ENCODE assay signal across 18 mouse cellular contexts in the genomic region with DNA sequence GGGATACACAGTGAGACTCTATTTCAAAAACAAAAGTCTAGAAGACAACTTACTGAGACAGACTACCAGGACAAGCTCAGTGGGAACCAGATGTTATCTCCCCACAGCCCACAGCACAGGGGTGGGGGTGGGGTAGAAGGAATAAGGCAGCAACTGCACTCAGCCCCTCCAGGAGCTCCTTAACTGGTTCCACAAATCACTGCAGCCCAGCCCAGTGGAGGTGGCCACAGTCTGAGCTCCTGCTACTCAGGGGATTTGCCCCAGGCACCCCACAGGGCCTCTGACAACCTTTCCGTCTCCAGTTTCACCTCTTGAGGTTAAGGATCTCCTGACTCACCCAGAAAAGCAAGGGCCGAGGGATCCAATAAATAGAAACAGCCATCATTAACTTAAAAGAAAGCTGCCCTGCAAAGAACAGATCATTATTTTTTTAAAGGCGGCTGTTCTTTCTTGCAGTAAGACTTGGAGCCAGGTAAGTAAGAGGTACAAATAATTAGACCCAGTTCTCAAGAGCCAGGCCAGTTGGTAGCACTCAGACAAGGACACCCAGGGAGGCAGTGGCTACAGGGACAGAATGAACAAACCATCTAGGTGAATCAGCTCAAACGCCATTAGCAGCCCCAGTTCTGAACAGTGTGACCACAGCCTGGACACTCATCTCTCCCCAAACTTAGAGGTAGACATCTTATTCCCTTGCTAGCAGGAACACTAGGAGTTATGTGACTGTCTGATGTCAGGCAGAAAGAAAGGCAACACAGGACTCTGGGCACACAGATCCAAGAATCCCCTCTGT. TPM values are rescaled to one million over a fixed set of nuclear protein-coding genes. Genes with fewer than 3 reads are reported as not detected.
DNase-seq lines count a peak whose midpoint lies in the region; ATAC-seq and TF ChIP-seq lines count a peak whose summit lies in the region.
"Had no signal": no experiment of that assay in that cellular context is flagged by ENCODE, and none has a peak within 500 bp of the region (broad histone marks: within the 10 kb centered on the region; RNA-seq: fewer than 3 reads in every experiment).

No protein-coding gene starts in this region.

- 0 out of 2 replicates have a peak overlapping the region, but pooled peaks have one; percentile 3 for H3K9ac ChIP-seq in kidney, embryonic 15.5 days
- no peak overlapping the region for H3K9ac ChIP-seq in limb, embryonic 11.5 days (ENCODE audit: low read length)
- H3K9ac ChIP-seq: forebrain, embryonic 12.5 days; midbrain, embryonic 13.5 days had no signal

- 22% methylated on average over 4 of the region's 4 CpGs for WGBS in kidney, embryonic 15.5 days
- WGBS in limb, embryonic 11.5 days: 5% methylated on average over 4 of the region's 4 CpGs

- no peak overlapping the region for H3K4me2 ChIP-seq in kidney, embryonic 15.5 days
- no peak overlapping the region for H3K4me2 ChIP-seq in limb, embryonic 11.5 days (ENCODE audit: low read depth, severe bottlenecking)
- H3K4me2 ChIP-seq: forebrain, embryonic 12.5 days; liver, embryonic 11.5 days; midbrain, embryonic 13.5 days had no signal

- peak; percentile 56; the same call in 1 of the 2 replicates for ATAC-seq in kidney, embryonic 15.5 days (replicated peaks; ENCODE audit: low FRiP score)
- no peak for ATAC-seq in G1E (ENCODE audit: extremely low read depth, insufficient number of reproducible peaks, low FRiP score, poor library complexity, severe bottlenecking)
- ATAC-seq in limb, embryonic 11.5 days (ENCODE audit: insufficient number of reproducible peaks, low FRiP score, low TSS enrichment, low read depth): peak; percentile 84
- ATAC-seq: midbrain, embryonic 13.5 days had no signal

- H3K27ac ChIP-seq in kidney, embryonic 15.5 days: peak overlapping the region; percentile 33
- peak overlapping the region; percentile 66 for H3K27ac ChIP-seq in limb, embryonic 11.5 days (replicated peaks; ENCODE audit: low read depth, low read length)
- H3K27ac ChIP-seq: forebrain, embryonic 12.5 days; heart, adult 2 months; midbrain, embryonic 13.5 days had no signal

- no peaks in the 10 kb centered on the region for H3K27me3 ChIP-seq in kidney, embryonic 15.5 days
- no peaks in the 10 kb centered on the region for H3K27me3 ChIP-seq in G1E (ENCODE audit: insufficient read depth, low read length)
- no peaks in the 10 kb centered on the region for H3K27me3 ChIP-seq in limb, embryonic 11.5 days (ENCODE audit: control insufficient read depth, insufficient read depth, low read length)
- H3K27me3 ChIP-seq: CH12.LX; forebrain, embryonic 12.5 days; midbrain, embryonic 13.5 days had no signal

- H3K4me1 ChIP-seq in kidney, embryonic 15.5 days: peaks cover 21% of the 10 kb centered on the region
- H3K4me1 ChIP-seq in G1E (ENCODE audit: insufficient read depth, low read depth, low read length): peaks cover 25% of the 10 kb centered on the region
- peaks cover 16% of the 10 kb centered on the region for H3K4me1 ChIP-seq in limb, embryonic 11.5 days (ENCODE audit: control insufficient read depth, insufficient read depth, low read length)

- no peak for DNase-seq in kidney, postnatal 14 days
- DNase-seq in G1E (ENCODE audit: low spot score): peak; percentile 30
- peak; percentile 47 for DNase-seq in embryo, embryonic 11 days
- peak; percentile 77 for DNase-seq in limb, embryonic 11.5 days (ENCODE audit: low spot score)
- no peak for DNase-seq in ovary, postnatal 10 days (ENCODE audit: low spot score)
- DNase-seq in layer of hippocampus, postnatal 14 days (ENCODE audit: low spot score in 2 of 2): no peak
- DNase-seq: cerebellum, adult 11 months; heart, adult 2 months; heart, postnatal 4 days; kidney, postnatal 4 days; lung, postnatal 4 days; thymus, postnatal 14 days had no signal

- no peaks in the 10 kb centered on the region for H3K9me3 ChIP-seq in kidney, embryonic 15.5 days (replicated peaks)
- no peaks in the 10 kb centered on the region for H3K9me3 ChIP-seq in G1E (replicated peaks)
- no peaks in the 10 kb centered on the region for H3K9me3 ChIP-seq in limb, embryonic 11.5 days (ENCODE audit: control insufficient read depth, low read length)
- H3K9me3 ChIP-seq: forebrain, embryonic 12.5 days; midbrain, embryonic 13.5 days had no signal

- TF ChIP-seq CTCF in G1E (IDR thresholded peaks at IDR 0.05; ENCODE audit: low read depth, low read length): no peak

- no peak overlapping the region for H3K4me3 ChIP-seq in kidney, embryonic 15.5 days (replicated peaks)
- no peak overlapping the region; the same call in 1 of the 2 replicates for H3K4me3 ChIP-seq in G1E (ENCODE audit: low read depth, low read length)
- H3K4me3 ChIP-seq in limb, embryonic 11.5 days (ENCODE audit: low read depth, low read length): no peak overlapping the region
- H3K4me3 ChIP-seq: forebrain, embryonic 12.5 days; heart, adult 2 months; midbrain, embryonic 13.5 days had no signal

- H3K36me3 ChIP-seq in kidney, embryonic 15.5 days: no peaks in the 10 kb centered on the region
- H3K36me3 ChIP-seq in G1E (replicated peaks): peaks cover 8% of the 10 kb centered on the region
- no peaks in the 10 kb centered on the region for H3K36me3 ChIP-seq in limb, embryonic 11.5 days (ENCODE audit: control insufficient read depth, insufficient read depth, low read length)
- H3K36me3 ChIP-seq: forebrain, embryonic 12.5 days; midbrain, embryonic 13.5 days had no signal

RNA-seq across cellular contexts. Expression of a gene that starts 11.9 kb away (rescaled TPM):
- polyA plus RNA-seq in kidney, embryonic 15.5 days (2015; fragmentation: Nextera tagmentation; extraction: Ambion mirVana): 51.8 and 55.4 TPM in 2 replicates
- total RNA-seq in G1E (2014; fragmentation: Nextera tagmentation) (18.4 and 23.4 TPM in 2 replicates), G1E (2017) (26.8 and 28.9 TPM in 2 replicates)
- 18.8 and 22.7 TPM in 2 replicates for polyA plus RNA-seq in G1E (2012)
- polyA plus RNA-seq in limb, embryonic 11.5 days (2014; fragmentation: Nextera tagmentation; extraction: Ambion mirVana): 52.6 and 55.0 TPM in 2 replicates
- total RNA-seq in layer of hippocampus, postnatal 14 days (2021): 10 to 100 TPM; 33.7 to 38.0 TPM

RNA-seq across cellular contexts. Expression of a gene that starts 12.1 kb away (rescaled TPM):
- polyA plus RNA-seq in kidney, embryonic 15.5 days (2015; fragmentation: Nextera tagmentation; extraction: Ambion mirVana): 18.6 and 21.9 TPM in 2 replicates
- total RNA-seq in G1E (2014; fragmentation: Nextera tagmentation): 17.0 and 41.4 TPM in 2 replicates
- total RNA-seq in G1E (2017): 16.9 and 24.9 TPM in 2 replicates
- 32.5 TPM in 2 replicates for polyA plus RNA-seq in G1E (2012)
- 28.7 and 29.0 TPM in 2 replicates for polyA plus RNA-seq in limb, embryonic 11.5 days (2014; fragmentation: Nextera tagmentation; extraction: Ambion mirVana)
- total RNA-seq in layer of hippocampus, postnatal 14 days (2021): 10 to 100 TPM; 16.9 to 18.8 TPM

RNA-seq across cellular contexts. Expression of a gene that starts 22.2 kb away (rescaled TPM):
- 0.73 and 0.81 TPM in 2 replicates for polyA plus RNA-seq in kidney, embryonic 15.5 days (2015; fragmentation: Nextera tagmentation; extraction: Ambion mirVana)
- total RNA-seq in G1E (2014; fragmentation: Nextera tagmentation) (not detected in 2 replicates), G1E (2017) (0.06 and 0.16 TPM in 2 replicates)
- 0.02 TPM in 1 of 2 replicates, not detected in the other for polyA plus RNA-seq in G1E (2012)
- 0.35 and 0.44 TPM in 2 replicates for polyA plus RNA-seq in limb, embryonic 11.5 days (2014; fragmentation: Nextera tagmentation; extraction: Ambion mirVana)
- total RNA-seq in layer of hippocampus, postnatal 14 days (2021): not detected
- total RNA-seq: heart, adult 2 months; heart, postnatal 4 days had no signal

RNA-seq across cellular contexts. Expression of a gene that starts 28.9 kb away (rescaled TPM):
- 32.0 and 36.9 TPM in 2 replicates for polyA plus RNA-seq in kidney, embryonic 15.5 days (2015; fragmentation: Nextera tagmentation; extraction: Ambion mirVana)
- total RNA-seq in G1E (2014; fragmentation: Nextera tagmentation) (1.3 TPM in 1 of 2 replicates, not detected in the other), G1E (2017) (6.7 and 9.8 TPM in 2 replicates)
- polyA plus RNA-seq in G1E (2012): 40.2 and 43.5 TPM in 2 replicates
- polyA plus RNA-seq in limb, embryonic 11.5 days (2014; fragmentation: Nextera tagmentation; extraction: Ambion mirVana): 6.7 and 7.3 TPM in 2 replicates
- not detected for total RNA-seq in layer of hippocampus, postnatal 14 days (2021)

RNA-seq across cellular contexts. Expression of a gene that starts 33.2 kb away (rescaled TPM):
- 0.68 and 0.80 TPM in 2 replicates for polyA plus RNA-seq in kidney, embryonic 15.5 days (2015; fragmentation: Nextera tagmentation; extraction: Ambion mirVana)
- not detected in 2 replicates for total RNA-seq in G1E (2014; fragmentation: Nextera tagmentation)
- not detected in 2 replicates for total RNA-seq in G1E (2017)
- not detected in 2 replicates for polyA plus RNA-seq in G1E (2012)
- polyA plus RNA-seq in limb, embryonic 11.5 days (2014; fragmentation: Nextera tagmentation; extraction: Ambion mirVana): 0.20 TPM in 1 of 2 replicates, not detected in the other
- total RNA-seq in layer of hippocampus, postnatal 14 days (2021): not detected
- total RNA-seq: adrenal gland, postnatal 4 days; CH12.LX; heart, adult 2 months; heart, postnatal 4 days had no signal
- polyA plus RNA-seq: forebrain, embryonic 12.5 days; heart, adult 2 months; liver, embryonic 11.5 days; midbrain, embryonic 13.5 days had no signal

Comparison
In these comparisons a context has a peak if more than half of its experiments do, and no peak if none do; other contexts are left out.
1. DNase-seq: peak in G1E (single experiment), embryo, embryonic 11 days (single experiment) and limb, embryonic 11.5 days (single experiment); none in kidney, postnatal 14 days (single experiment), ovary, postnatal 10 days (single experiment) and layer of hippocampus, postnatal 14 days (0 of 2).